Mouse (Mus musculus) forebrain, embryonic 10.5 days (tissue): ENCODE data around the gene Exoc2. TPM values are rescaled to one million over a fixed set of nuclear protein-coding genes. Genes with fewer than 3 reads are reported as not detected.

ENCODE experiments used
- DNase-seq: peaks from one replicate; pipeline ENCODE4 v3.0.0-alpha.2; 2017; ENCODE audit warnings: low spot score; ENCODE audit errors: extremely low spot score
- H3K27ac ChIP-seq: fragments of 300-500 bp; sonication (generic); 2 replicates; pipeline ENCODE4 v1.5.1; 2016; ENCODE audit warnings: mild to moderate bottlenecking
- H3K27me3 ChIP-seq: fragments of 300-500 bp; sonication (generic); 2 replicates; pipeline ENCODE4 v1.6.1; 2016; ENCODE audit warnings: mild to moderate bottlenecking; ENCODE audit not compliant: poor library complexity, severe bottlenecking
- H3K36me3 ChIP-seq: fragments of 300-500 bp; sonication (generic); replicated peaks from 2 replicates; pipeline ENCODE4 v1.6.1; 2016; ENCODE audit warnings: mild to moderate bottlenecking, moderate library complexity
- H3K4me1 ChIP-seq: fragments of 300-500 bp; sonication (generic); 2 replicates; pipeline ENCODE4 v1.6.1; 2016
- H3K4me3 ChIP-seq: fragments of 300-500 bp; sonication (generic); 2 replicates; pipeline ENCODE4 v1.5.1; 2016; ENCODE audit warnings: mild to moderate bottlenecking, moderate library complexity
- H3K9me3 ChIP-seq: fragments of 300-500 bp; sonication (generic); 2 replicates; pipeline ENCODE4 v1.6.1; 2016; ENCODE audit warnings: mild to moderate bottlenecking, moderate library complexity
- WGBS: fragments of 180-500 bp; shearing (Covaris S2); methylation state at CpG from one replicate; pipeline ENCODE4 v1.1.7; 2016; 5-methylcytosine and 5-hydroxymethylcytosine counted together
- polyA plus RNA-seq: library from polyadenylated mRNA; unstranded; fragments of >200 nt; fragmentation: Nextera tagmentation; extraction: Ambion mirVana; gene quantifications from 2 replicates; pipeline ENCODE4 v1.2.1, GENCODE M21; 2016

Exoc2 gene
- polyA plus RNA-seq, 1 experiment from 2014 or later: 33.8 TPM

- 85% methylated on average over 11 of the region's 11 CpGs for WGBS
- Histone ChIP-seq H3K4me1 (peaks cover 14% of the 10 kb centered on the region), H3K9me3 (no peaks in the 10 kb centered on the region), H3K4me3 (no peak overlapping the region), H3K27me3 (no peaks in the 10 kb centered on the region), H3K27ac (no peak overlapping the region), H3K36me3 (no peaks in the 10 kb centered on the region)
- no peak for DNase-seq
Measured at GRCm38 (mm10) chr13:30777678-30778179, 196.2 kb downstream of the Exoc2 start.

DNA sequence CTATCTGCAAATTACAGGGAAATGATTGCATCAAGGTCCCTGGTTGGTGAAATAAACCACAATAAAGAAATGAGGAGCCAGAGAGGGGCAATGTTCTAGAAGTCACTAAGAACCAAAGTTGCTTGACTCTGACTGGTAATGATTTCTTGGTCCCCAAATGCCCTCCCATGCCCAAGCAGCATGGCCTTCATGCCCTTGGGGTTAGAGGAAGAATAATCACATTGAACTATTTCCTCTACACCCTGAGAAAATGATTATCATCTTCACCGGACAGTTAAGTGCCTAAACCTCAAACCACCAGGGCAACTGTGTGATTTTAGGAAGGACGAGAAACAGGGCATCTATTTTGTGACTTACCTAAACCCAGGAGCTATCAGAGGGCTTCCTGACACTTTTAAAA lies 197.9 kb downstream of the Exoc2 start:
- Histone ChIP-seq H3K27ac (no peak overlapping the region), H3K4me3 (no peak overlapping the region), H3K9me3 (no peaks in the 10 kb centered on the region), H3K27me3 (no peaks in the 10 kb centered on the region), H3K36me3 (no peaks in the 10 kb centered on the region), H3K4me1 (no peaks in the 10 kb centered on the region)
- 91% methylated on average over 2 of the region's 2 CpGs for WGBS
- no peak for DNase-seq

DNA sequence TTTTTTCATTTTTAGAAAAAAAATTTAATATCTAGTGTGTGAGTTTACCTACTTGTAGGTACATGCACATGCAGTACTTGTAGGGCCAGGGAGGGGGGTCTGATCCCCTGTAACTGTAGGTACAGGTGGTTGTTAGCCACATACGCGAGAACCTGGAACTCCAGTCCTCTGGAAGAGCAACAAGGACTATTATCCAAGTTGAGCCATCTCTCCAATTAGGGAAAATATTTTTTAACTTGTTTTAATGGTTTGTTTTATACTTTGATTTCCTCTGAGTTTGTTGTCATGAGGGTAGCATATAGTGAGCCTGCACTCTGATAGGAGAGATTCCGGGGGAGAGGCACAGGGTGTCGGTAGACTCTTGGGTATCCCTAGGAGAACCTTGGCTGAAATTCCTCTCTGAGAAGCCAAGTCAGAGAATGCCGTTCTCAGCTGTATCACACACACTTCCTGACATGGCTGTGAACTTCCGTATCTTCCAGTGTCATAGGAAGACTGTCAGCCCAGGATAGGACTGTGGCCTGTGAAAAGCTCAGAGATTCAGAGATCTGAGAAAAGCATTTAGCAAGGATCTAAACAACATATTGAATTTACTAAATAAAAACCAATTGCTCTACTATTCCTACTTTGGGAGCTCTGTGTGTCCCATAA lies 206.3 kb downstream of the Exoc2 start:
- Histone ChIP-seq H3K27me3 (no peaks in the 10 kb centered on the region), H3K4me3 (no peak overlapping the region), H3K9me3 (no peaks in the 10 kb centered on the region), H3K27ac (no peak overlapping the region), H3K4me1 (no peaks in the 10 kb centered on the region), H3K36me3 (no peaks in the 10 kb centered on the region)
- 91% methylated on average over 6 of the region's 6 CpGs for WGBS
- DNase-seq: no peak

DNA sequence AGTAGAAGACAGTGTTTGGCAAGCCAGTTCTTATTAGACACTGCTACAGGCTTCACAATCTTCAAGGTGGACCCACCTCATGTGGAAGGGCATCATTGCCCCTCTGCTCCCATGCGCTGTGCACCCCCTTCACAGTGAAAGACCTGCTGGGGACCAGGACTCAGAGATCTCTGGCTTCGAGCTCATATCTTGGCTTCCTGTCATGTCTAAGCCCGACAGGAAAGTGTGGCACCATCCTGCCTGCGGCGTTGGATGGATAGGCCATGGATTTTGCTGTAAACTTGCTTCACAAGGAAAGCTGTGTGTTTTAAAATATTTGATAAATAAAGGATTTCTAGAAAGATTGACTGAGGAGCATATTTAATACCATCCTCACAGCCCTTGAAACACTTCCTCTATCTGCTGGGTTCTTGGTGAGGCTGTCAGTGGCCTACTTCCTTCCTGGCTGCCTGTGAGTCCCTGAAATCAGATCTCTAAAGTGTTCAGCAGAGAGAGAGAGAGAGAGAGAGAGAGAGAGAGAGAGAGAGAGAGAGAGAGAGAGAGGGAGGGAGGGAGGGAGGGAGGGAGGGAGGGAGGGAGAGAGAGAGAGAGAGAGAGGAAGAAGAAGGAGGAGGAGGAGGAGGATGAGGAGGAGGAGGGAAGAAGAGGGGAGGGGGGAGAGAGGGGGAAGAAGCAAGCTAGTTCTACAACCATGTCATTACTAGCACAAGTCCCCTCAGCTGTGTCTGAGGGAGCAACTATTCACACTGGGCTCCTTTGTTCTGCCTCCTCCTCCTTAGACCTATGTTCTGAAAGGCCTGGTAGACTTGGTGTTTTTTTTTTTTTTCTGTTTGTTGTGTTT lies 207.0 kb downstream of the Exoc2 start:
- Histone ChIP-seq H3K9me3 (no peaks in the 10 kb centered on the region), H3K27ac (no peak overlapping the region), H3K4me3 (no peak overlapping the region), H3K4me1 (no peaks in the 10 kb centered on the region), H3K36me3 (no peaks in the 10 kb centered on the region), H3K27me3 (no peaks in the 10 kb centered on the region)
- DNase-seq: no peak
- WGBS: 91% methylated on average over 5 of the region's 5 CpGs

DNA sequence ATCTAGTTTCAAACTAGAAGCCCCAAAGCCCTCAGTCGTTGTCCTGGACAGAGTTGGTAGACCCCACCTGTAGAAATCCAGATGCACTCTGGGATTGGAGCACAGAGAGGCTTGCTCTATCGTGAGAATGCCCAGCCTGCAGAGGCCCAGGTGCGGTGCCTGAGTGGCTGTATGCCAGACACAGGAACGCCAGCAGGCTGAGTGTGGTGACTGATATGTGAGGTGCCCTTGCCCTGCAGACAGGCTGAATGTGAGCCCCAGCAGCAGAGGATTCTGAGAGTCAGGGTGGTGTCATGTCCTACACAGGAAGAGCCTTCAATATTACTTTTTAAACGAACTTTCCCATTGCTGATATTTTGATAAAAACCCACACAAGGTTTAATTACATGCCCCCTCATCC lies 208.0 kb downstream of the Exoc2 start:
- H3K9me3 ChIP-seq: no peaks in the 10 kb centered on the region
- no peak for DNase-seq
- no peak overlapping the region for H3K27ac ChIP-seq
- H3K4me1 ChIP-seq: no peaks in the 10 kb centered on the region
- H3K27me3 ChIP-seq: no peaks in the 10 kb centered on the region
- WGBS: 84% methylated on average over 5 of the region's 5 CpGs
- no peaks in the 10 kb centered on the region for H3K36me3 ChIP-seq
- no peak overlapping the region for H3K4me3 ChIP-seq

DNA sequence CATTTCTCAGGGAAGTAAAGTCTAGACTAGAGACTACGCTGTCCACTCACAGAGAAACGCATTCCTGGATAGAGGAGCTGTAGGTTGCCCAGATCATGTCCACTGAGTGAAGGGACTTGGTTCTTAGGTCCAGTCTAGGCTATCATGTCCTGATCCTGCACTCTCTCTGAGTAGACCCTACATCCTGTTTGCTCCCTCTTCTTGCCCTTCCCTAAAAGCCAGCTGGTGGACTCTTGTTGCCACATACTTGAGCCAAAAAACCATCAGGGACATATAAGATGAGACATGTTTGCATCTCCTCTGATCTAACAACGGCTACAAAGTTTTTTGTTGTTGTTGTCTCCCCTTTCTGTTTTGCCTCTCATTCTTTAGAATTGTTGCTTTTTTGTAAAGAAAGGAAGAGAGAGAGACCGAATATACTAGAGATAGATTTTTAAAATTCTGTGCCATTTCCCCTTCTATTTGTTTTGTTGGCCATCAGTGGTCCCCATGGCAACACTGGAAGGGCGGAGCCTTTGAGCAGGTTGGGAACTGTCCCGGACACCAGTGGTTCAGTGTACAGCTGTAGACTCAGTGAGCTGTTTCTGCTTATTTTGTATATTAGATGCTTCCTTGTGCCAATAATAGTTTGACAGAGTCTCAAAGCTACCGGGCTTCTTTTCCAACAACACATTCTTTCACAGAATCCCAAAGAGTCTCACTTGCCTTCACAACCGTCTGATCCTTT lies 209.7 kb downstream of the Exoc2 start:
- 85% methylated on average over 8 of the region's 8 CpGs for WGBS
- Histone ChIP-seq H3K4me1 (no peaks in the 10 kb centered on the region), H3K27ac (no peak overlapping the region), H3K36me3 (no peaks in the 10 kb centered on the region), H3K4me3 (no peak overlapping the region), H3K27me3 (no peaks in the 10 kb centered on the region), H3K9me3 (no peaks in the 10 kb centered on the region)
- no peak for DNase-seq

Other genes starting within 250 kb of the Exoc2 start
- gene Irf4, start 224.9 kb downstream of the Exoc2 start, polyA plus RNA-seq: 0.04 TPM in 1 of 2 replicates, not detected in the other
- not detected in 2 replicates for gene Hus1b, start 26.3 kb downstream of the Exoc2 start, polyA plus RNA-seq
- gene Gm5447, start 111 bp upstream of the Exoc2 start, polyA plus RNA-seq: 0.09 and 0.10 TPM in 2 replicates